Mouse (Mus musculus): ENCODE data around the gene Spns1. TPM values are rescaled to one million over a fixed set of nuclear protein-coding genes. Genes with fewer than 3 reads are reported as not detected.
A peak's percentile ranks its signal among the peaks of the same experiment; 100 is the strongest.
"Not testable (repeated sequence)": the region's sequence is repeated elsewhere in the genome, so short reads cannot be mapped to it uniquely, and the experiment has no call there.

The Spns1 gene
- total and polyA plus RNA-seq, 2 experiments from 2014 or later: 80.9 to 125 TPM

DNA sequence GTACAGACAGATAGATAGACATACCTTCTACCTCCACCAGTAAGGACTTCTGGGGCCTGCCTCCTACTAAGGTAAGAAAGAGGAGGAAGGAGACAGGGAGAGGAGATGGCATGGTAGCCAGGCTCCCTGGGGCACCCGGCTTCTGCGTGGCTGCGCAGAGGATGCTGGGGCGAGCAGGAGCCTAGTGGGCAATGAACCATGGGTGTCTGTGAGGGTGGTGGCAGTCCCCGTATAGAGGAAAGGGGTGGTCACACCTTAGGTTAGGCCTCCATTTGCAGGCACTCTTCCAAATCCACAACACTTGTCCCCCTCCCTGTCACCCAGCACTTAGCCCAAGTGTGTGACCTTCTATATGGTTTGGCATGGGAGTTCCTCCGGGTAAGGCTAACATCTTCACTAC, 37.5 kb upstream of the Spns1 start, which contains the start of gene Cd19:
Gene Cd19 (minus strand): TSS at position 165 of the 400 bp plus-strand sequence.
- Histone ChIP-seq H3K4me3 (ENCODE audit: low read length) (no peak within 1 kb of the TSS), H3K9me3 (ENCODE audit: low read length) (no peaks in the 10 kb centered on the region), H3K4me1 (ENCODE audit: insufficient read depth, low read length) (no peaks in the 10 kb centered on the region), H3K4me2 (ENCODE audit: low read depth, low read length) (no peak within 1 kb of the TSS), H3K36me3 (ENCODE audit: insufficient read depth, low read length) (no peaks in the 10 kb centered on the region), H3K9ac (replicated peaks; ENCODE audit: low read length) (no peak within 1 kb of the TSS), H3K27me3 (ENCODE audit: insufficient read depth, low read length) (no peaks in the 10 kb centered on the region), H3K27ac (no peak within 1 kb of the TSS)
- no peak for TF ChIP-seq CTCF (IDR thresholded peaks at IDR 0.05; ENCODE audit: low read depth)
- ATAC-seq (no peak), DNase-seq (ENCODE audit: low spot score) (no peak)
- WGBS: 91% methylated on average over 6 of the region's 6 CpGs

DNA sequence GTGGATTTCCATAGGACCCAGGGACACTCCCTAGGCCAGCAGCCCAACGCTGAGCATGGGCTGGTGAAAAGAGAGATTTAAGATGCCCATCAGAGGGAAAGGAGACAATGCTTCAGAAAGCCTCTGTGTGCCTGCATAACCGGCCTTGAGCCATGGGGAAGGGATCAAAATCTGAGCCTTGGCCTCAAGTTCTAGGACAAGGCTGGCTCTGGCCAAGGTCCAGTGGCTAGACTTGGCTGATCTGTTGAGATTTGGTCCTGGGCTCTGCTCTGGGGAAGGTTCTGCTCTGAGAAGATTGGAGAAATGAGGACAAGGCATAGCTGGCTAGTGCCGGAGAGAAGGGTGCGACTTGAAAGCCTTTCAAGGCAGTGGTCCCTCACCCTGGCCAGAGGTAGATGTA, 33.8 kb upstream of the Spns1 start:
- H3K36me3 ChIP-seq (ENCODE audit: insufficient read depth, low read length): no peaks in the 10 kb centered on the region
- no peak overlapping the region for H3K4me3 ChIP-seq (ENCODE audit: low read length)
- H3K4me2 ChIP-seq (ENCODE audit: low read depth, low read length): no peak overlapping the region
- ATAC-seq (no peak), DNase-seq (ENCODE audit: low spot score) (no peak)
- no peaks in the 10 kb centered on the region for H3K27me3 ChIP-seq (ENCODE audit: insufficient read depth, low read length)
- H3K4me1 ChIP-seq (ENCODE audit: insufficient read depth, low read length): no peaks in the 10 kb centered on the region
- TF ChIP-seq CTCF (IDR thresholded peaks at IDR 0.05; ENCODE audit: low read depth): no peak
- no peak overlapping the region for H3K27ac ChIP-seq
- H3K9me3 ChIP-seq (ENCODE audit: low read length): no peaks in the 10 kb centered on the region
- H3K9ac ChIP-seq (replicated peaks; ENCODE audit: low read length): no peak overlapping the region
- WGBS: 90% methylated on average over 4 of the region's 4 CpGs

DNA sequence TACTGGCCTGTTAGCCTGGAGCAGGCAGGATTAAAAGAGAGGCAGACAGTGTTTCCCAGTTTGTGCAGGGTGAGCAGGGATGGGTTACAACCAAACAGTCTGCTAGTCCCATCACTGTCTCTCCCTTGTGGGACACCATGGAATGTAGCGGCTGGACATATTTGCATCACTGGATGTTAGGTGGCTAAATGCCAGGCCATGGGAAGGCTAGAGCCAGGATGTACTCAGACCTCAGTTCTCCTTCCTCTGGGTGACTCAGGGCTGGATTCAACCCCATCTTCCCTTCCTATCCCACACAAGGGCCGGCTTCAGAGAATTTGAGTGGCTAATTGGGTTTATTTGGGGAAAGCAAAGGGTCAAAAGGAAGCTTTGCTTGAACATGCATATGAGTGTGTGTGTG, 31.4 kb upstream of the Spns1 start:
- H3K9me3 ChIP-seq (ENCODE audit: low read length): no peaks in the 10 kb centered on the region
- no peak overlapping the region for H3K4me3 ChIP-seq (ENCODE audit: low read length)
- H3K36me3 ChIP-seq (ENCODE audit: insufficient read depth, low read length): no peaks in the 10 kb centered on the region
- ATAC-seq (no peak), DNase-seq (ENCODE audit: low spot score) (no peak)
- no peak overlapping the region for H3K27ac ChIP-seq
- H3K4me2 ChIP-seq (ENCODE audit: low read depth, low read length): no peak overlapping the region
- no peaks in the 10 kb centered on the region for H3K27me3 ChIP-seq (ENCODE audit: insufficient read depth, low read length)
- no peak for TF ChIP-seq CTCF (IDR thresholded peaks at IDR 0.05; ENCODE audit: low read depth)
- no peak overlapping the region for H3K9ac ChIP-seq (replicated peaks; ENCODE audit: low read length)
- 88% methylated on average over 2 of the region's 2 CpGs for WGBS
- H3K4me1 ChIP-seq (ENCODE audit: insufficient read depth, low read length): no peaks in the 10 kb centered on the region

DNA sequence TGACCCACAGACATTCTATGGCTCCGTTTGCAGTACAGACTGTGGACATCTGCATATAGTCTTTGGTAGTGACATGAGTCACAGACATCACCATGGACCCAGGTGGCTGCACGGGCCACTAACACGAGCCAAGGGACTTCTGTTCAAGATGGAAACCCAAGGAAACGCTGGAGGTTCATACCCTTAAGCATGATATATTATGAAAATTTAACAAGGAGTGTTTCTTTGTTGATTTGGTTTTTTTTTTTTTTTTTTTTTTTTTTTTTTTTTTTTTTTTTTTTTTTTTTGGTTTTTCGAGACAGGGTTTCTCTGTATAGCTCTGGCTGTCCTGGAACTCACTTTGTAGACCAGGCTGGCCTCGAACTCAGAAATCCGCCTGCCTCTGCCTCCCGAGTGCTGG, 25.3 kb upstream of the Spns1 start:
- not testable (repeated sequence) for ATAC-seq; H3K9me3 ChIP-seq (ENCODE audit: low read length); DNase-seq (ENCODE audit: low spot score); H3K4me3 ChIP-seq (ENCODE audit: low read length); H3K4me1 ChIP-seq (ENCODE audit: insufficient read depth, low read length); H3K27me3 ChIP-seq (ENCODE audit: insufficient read depth, low read length); H3K27ac ChIP-seq; H3K9ac ChIP-seq (replicated peaks; ENCODE audit: low read length); H3K4me2 ChIP-seq (ENCODE audit: low read depth, low read length); H3K36me3 ChIP-seq (ENCODE audit: insufficient read depth, low read length)
- 85% methylated on average over 8 of the region's 8 CpGs for WGBS

DNA sequence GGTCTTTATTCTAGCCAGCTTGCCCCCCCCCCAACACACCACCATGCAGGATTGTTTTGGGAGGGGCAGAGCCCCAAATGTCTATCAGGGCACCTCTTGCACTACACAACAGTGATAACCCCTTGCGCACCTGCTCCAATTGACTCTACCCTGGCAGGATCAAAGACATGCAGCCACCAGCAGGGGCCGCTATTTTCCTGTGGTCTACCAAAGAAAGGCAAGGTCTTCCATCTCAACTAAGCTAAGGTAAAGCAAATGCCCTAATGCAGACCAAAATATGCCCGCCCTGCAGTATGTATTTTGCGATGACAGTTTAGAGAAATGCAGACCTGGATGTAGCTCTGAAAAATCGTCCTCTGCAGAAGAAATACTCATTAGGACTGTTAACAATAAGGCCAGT, 22.3 kb upstream of the Spns1 start:
- H3K36me3 ChIP-seq (ENCODE audit: insufficient read depth, low read length): no peaks in the 10 kb centered on the region
- no peak overlapping the region for H3K27ac ChIP-seq
- H3K9ac ChIP-seq (replicated peaks; ENCODE audit: low read length): no peak overlapping the region
- no peaks in the 10 kb centered on the region for H3K4me1 ChIP-seq (ENCODE audit: insufficient read depth, low read length)
- H3K4me2 ChIP-seq (ENCODE audit: low read depth, low read length): no peak overlapping the region
- no peaks in the 10 kb centered on the region for H3K9me3 ChIP-seq (ENCODE audit: low read length)
- H3K4me3 ChIP-seq (ENCODE audit: low read length): no peak overlapping the region
- WGBS: 9% methylated on average over 5 of the region's 5 CpGs
- DNase-seq (ENCODE audit: low spot score): peak; percentile 85
- peak; percentile 90 for TF ChIP-seq CTCF (IDR thresholded peaks at IDR 0.05; ENCODE audit: low read depth)
- ATAC-seq: no peak
- no peaks in the 10 kb centered on the region for H3K27me3 ChIP-seq (ENCODE audit: insufficient read depth, low read length)

DNA sequence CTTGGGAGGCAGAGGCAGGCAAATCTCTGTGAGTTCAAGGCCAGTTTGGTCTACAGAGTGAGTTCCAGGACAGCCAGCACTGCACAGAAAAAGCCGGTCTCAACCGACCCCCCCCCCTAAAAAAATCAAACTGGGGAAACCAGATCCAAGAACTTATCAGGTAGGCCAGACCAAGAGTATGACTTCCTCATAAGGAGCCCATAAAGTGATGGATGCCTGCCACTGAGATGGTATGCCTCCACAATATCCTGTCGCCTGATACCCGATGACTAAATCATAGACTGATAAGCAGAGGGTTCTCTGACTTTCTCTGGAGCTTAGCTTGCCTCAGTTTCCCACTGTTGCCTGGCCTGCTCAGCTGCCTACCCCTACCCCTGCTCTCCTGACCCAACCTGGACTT, 20.6 kb upstream of the Spns1 start:
- Histone ChIP-seq H3K27me3 (ENCODE audit: insufficient read depth, low read length) (no peaks in the 10 kb centered on the region), H3K36me3 (ENCODE audit: insufficient read depth, low read length) (no peaks in the 10 kb centered on the region), H3K4me3 (ENCODE audit: low read length) (no peak overlapping the region), H3K9me3 (ENCODE audit: low read length) (no peaks in the 10 kb centered on the region), H3K9ac (replicated peaks; ENCODE audit: low read length) (no peak overlapping the region), H3K4me1 (ENCODE audit: insufficient read depth, low read length) (no peaks in the 10 kb centered on the region), H3K4me2 (ENCODE audit: low read depth, low read length) (no peak overlapping the region), H3K27ac (no peak overlapping the region)
- TF ChIP-seq CTCF (IDR thresholded peaks at IDR 0.05; ENCODE audit: low read depth): no peak
- no peak for DNase-seq (ENCODE audit: low spot score)
- 92% methylated on average over 4 of the region's 4 CpGs for WGBS
- ATAC-seq: no peak

DNA sequence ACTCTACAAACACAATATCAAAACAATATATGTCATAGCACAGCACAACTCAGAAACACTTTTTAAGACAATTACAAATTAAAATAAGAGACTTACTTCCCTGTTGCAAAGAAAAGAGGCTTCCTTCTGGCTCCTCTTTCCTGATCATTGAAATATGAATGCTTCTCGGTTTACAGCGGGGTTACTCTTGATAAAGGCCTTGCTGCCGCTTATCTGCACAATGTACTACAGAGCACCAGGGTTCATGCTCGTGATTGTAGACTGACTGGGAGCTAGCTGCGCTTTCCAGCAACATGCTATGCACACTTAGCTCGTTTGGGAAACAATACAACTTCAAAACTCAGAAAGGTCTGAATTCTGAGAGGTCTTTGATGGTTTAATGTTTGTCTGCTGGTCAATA, 20.0 kb upstream of the Spns1 start:
- peak overlapping the region; percentile 27 for H3K4me2 ChIP-seq (ENCODE audit: low read depth, low read length)
- WGBS: 56% methylated on average over 6 of the region's 6 CpGs
- H3K4me1 ChIP-seq (ENCODE audit: insufficient read depth, low read length): no peaks in the 10 kb centered on the region
- TF ChIP-seq CTCF (IDR thresholded peaks at IDR 0.05; ENCODE audit: low read depth): no peak
- ATAC-seq (no peak), DNase-seq (ENCODE audit: low spot score) (no peak)
- no peak overlapping the region for H3K4me3 ChIP-seq (ENCODE audit: low read length)
- H3K9ac ChIP-seq (replicated peaks; ENCODE audit: low read length): no peak overlapping the region
- H3K36me3 ChIP-seq (ENCODE audit: insufficient read depth, low read length): no peaks in the 10 kb centered on the region
- H3K9me3 ChIP-seq (ENCODE audit: low read length): no peaks in the 10 kb centered on the region
- no peak overlapping the region for H3K27ac ChIP-seq
- H3K27me3 ChIP-seq (ENCODE audit: insufficient read depth, low read length): no peaks in the 10 kb centered on the region

Data from hindbrain, postnatal 0 days (tissue).